Mouse (Mus musculus) heart, adult 11 months (tissue): ENCODE data around the gene Vamp2.

Source experiments
- DNase-seq: peaks from one replicate; pipeline ENCODE4 v3.0.0; 2022

Gene Vamp2

DNA sequence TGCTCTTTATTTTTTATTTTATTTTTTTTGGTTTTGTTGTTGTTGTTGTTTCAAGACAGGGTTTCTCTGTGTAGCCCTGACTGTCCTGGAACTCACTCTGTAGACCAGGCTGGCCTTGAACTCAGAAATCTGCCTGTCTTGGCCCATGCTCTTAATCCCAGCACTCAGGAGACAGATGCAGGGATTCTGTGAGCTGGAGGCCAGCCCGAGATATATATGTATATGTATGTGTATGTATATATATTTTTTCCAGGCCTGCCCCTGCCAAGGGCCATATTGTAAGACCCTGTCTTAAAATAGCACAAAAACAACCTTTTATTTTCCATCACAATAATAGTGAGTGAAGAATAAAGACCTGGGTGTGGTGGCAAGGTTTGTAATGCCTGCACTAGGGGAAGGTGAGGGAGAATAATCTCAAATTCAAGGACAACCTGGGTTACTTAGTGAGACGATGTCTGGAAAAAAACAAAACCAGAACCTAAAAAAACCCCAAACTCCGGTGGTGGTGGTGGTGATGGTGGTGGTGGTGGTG is 22.8 kb upstream of the Vamp2 start:
- peak; percentile 87 for DNase-seq

DNA sequence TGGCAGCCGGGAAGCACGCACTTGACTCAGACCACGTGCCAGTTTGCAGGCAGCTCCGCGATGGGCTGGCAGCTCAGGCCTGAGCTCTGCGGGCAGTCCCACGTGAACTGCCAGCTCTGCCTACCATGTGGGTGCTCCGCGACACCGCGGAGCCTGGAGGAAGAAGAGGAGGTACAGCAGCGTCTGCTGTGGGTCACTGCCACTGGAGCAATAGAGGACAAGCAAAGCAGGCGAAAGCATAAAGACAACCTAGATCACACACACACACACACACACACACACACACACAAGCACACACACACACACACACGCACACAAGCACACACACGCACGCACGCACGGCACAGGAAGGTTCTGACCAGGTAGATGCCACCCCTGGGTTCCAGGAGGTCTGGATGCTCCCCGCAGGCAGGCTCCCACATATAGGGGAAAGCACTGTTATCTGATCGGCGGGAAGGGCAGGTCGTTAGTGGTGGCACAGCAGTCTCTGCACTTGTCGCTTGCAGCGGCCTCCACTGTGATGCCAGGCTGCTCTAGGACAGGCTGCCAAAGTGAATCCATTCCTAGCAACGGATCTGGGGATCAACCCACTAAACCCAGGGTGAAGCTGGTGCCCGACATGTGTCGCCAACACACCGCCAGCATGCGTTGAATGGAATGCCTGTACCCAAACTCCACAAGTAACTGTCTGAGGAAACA is 22.0 kb upstream of the Vamp2 start:
- peak; percentile 96 for DNase-seq

DNA sequence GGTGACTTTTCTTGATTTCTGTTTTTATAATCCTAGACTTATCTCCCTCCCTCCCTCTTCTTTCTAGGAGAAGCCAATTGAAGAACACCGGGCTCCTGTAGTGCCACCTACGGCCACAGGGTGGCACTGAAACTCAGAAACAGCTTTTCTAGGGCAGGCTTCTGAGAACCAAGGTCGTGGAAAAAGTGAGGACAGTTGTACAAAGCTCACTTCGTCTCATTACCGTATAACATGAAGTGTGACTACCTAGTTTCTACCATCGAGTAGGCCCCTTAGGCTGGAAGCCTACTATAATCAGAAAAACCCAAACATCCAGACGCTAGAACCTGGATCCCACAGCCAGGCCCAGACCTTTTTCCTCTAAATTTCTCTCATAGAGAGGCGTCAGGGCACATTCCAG is 21.3 kb upstream of the Vamp2 start:
- DNase-seq = peak; percentile 98

DNA sequence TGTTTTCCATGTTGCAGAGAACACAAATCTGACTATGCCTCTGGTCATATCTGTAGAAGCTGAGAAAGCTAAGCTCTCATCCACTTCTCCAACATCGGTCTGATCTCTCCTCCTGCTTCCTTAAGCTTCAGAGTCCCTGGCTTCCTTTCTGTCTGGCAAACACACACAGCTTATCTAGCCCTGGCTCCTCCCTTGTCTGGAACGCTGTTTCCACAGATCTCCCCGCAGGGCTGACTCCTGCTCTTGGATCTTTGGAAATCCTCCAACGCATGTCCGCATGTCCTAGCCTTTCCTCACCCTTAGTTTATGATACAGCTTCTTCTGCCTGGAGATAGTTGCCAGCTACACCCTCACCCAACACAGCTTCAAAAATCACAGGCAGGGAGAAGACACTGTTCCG is 20.7 kb upstream of the Vamp2 start:
- DNase-seq = peak; percentile 98

DNA sequence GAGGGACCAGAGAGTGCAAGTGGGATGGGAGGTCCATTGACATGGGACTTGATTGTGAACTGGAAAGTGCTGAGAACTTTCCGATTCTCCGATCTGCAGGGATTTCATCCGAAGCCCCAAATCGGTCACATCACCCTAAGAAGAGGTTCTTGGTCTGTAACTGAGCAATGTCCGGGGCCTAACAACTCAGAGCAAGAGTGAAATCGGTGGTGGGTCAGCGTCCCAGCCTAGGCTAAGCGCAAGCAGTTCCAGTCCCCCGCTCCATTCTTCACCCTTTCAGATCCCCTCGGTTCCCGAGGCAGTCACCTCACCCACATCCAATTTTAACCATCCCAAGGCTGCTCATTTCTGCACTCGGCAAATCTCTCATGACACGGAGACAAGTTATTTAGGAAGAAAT is 18.2 kb upstream of the Vamp2 start:
- DNase-seq = no peak

DNA sequence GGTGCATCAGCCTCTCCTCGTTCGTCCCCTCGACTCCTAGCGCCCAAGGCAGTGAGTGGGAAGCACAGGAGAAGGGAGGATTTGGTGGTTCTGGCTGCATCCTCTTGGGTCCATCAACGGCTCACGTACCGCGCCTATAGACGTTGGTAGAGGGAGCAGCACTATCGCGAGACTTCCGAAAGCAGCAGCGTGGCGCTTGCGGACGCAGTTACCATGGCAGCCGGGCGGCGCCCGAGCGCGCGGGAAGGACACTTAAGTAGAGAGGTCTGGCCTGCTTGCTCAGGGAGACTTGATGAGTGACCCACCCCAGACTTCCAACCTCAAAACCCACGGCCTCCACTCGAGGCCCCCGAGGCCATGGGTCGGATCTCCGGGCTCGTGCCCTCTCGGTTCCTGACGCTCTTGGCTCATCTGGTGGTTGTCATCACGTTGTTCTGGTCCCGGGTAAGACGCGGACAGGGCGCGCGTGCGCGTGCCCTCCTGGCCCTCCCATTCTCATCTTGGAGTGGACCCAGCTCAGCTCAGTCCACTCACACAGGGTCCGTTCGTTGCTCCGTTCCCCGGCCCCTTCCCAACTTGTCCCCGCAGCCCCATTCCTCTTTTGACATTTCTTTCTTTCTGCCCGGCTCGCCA is 17.6 kb upstream of the Vamp2 start, which contains the start of gene Tmem107:
Gene Tmem107, plus strand, starts transcription at position 217 of the 633 bp plus-strand sequence.
- peak; percentile 99 for DNase-seq

DNA sequence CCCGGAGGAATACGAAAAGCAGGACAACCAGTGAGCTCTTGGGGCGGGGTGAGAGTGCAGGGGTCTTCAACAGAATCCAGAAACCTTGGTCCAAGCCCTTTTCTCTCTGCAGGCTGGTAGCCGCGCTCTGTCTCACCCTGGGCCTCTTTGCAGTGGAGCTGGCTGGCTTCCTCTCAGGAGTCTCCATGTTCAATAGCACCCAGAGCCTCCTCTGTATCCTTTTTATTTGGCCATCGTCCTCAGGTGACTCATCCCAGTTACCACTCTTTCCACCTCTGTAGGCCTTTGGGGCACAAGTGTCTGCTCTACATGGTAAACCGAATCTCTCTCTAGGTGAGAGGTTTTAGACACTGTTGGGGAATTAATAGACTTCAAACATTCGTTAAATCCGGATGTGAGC is 17.0 kb upstream of the Vamp2 start:
- DNase-seq = no peak

DNA sequence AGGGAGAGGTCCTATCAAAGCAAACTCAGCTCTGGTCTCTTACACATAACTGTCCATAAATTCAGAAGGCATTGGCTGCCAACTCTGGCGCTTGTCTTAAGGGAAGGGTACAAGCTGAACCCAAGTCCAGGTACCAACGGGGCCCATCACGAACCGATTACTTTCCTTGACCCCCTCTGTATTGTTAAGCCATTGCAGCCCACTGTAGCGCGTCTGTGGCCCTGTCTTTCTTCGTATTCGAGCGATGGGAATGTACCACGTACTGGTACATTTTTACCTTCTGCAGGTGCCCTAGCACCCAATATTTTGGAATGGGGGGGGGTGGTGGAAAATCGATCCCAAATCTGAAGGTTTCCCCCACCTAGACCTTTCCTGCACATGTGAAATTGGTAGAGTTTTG is 16.1 kb upstream of the Vamp2 start:
- DNase-seq = peak; percentile 92

DNA sequence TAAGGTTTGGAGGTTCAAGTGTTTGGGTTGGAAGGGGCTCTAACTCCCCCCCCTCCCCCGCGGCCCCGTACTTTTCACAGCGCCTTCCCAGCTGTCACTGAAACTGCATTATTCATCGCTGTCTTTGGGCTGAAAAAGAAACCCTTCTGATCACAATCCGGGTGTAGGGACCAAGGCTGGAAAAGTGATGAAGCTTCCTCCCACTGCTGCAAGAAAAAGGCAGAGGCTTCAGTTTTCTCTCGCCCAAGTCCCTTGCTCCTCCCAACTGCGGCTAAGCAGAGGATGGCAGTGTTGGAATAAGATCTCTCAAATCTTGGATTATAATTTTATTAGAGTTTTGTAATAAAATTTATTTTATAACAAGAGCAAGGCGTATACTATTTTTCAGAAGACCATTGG is 15.6 kb upstream of the Vamp2 start:
- peak; percentile 86 for DNase-seq

DNA sequence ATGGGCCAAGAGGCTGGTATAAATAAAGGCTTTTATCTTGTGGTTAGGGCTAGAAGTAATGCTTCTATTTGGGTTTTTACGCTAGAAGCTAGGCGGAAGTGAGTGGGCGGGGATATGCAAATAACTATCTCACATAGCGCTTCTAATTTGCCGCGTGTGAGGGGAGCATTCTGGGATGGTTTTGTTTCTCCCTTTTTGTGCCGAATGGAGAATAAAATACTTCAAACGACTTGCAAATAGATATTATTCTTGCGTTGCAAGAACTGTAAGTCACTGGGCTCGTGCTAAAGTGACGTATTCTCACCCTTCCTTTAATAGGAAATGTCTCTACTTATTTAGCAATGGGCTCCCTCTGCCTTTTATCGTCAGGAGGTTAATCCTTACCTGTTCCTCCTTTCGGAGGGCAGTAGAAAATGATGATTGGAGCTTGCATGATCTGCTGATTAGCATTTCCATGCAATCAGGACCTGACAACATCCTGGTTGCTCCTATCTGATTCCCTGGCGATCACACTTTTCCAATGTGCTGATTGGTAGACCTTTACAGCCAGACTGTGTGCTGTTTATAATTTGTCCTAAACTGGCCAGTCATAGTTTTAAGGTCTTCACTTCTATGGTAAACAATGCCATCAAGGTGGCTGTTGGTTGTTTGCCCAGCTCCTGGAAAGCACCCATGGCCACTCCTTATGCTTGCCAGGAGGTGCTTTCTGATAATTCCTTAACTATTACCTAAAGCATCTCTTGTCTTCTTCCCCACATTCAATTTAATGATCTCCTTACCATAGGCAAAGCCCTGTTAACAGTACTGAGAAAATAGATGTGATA is 15.0 kb upstream of the Vamp2 start:
- peak; percentile 98 for DNase-seq

DNA sequence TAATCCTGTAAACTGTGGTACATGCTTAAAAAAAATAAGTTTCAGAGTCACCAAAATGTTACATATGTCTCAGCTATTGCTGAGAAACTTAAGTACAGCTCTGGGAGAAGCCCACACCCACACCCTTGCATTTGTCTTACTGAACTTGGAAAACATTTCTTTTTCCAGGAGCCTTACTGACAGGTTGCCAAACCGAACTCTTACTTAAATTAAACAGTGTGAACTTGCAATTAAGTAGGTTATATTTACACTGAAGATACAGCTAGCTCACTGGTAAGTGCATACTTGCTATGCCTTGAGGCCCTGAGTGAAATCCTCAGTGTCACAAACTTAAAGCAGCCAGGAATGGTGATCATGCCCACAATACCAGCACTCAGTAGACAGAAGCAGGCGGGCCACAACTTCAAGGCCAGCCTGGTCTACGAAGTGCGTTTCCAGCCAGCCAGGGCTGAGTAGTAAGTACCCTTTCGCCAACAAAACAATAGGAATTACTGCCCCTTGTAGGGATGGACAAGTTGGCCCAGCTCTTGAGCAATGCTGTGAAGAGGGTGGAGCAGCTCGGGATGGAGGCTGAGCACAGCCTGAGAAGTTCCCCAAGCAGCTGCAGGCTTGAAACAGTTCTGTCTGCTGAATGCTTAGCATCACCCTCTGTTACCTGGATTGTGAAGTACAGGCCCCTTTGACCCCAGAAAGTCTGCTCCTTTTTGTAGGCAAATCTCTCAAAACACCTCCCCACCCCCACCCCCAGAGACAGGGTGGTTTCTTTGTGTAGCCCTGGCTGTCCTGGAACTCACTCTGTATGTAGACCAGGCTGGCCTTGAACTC is 14.1 kb upstream of the Vamp2 start:
- DNase-seq = peak; percentile 91

DNA sequence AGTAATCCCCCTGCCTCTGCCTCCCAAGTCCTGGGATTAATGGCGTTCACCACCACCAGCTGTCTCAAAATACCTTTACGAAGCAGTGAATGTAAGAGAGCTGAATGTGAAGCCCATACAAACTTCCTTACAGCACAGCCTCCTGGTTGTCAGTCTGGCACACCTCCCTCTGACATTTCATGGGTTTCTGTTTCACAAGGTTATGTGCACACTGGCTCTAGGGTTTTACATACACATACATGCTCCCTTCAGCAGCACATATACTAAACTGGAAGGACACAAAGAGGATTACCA is 13.6 kb upstream of the Vamp2 start:
- DNase-seq = no peak

DNA sequence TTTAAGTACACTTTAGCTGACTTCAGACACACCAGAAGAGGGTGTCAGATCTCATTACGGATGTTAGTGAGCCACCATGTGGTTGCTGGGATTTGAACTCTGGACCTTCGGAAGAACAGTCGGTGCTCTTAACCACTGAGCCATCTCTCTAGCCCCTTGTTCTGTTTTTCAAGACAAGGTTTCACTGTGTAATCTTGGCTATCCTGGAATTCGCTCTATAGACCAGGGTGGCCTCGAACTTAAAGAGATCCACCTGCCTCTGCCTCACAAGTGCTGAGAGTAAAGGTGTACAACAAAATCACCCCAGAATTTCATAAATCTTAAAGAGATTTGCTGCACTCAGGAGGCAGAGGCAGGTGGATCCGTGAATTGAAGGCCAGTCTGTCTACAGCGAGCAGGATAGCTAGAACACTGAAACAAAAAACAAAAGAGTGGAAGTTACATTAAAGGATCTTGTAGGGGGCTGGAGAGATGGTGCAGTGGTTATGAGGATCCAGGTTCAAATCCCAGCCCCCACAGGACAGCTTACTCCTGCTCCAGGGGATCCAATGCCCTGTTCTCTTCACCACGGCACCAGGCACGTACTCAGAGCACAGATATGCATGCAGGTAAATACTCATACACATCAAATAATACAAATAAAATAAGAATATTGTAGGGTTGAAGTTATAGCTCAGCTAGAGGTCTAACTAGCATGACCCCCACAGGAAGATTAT is 12.4 kb upstream of the Vamp2 start:
- DNase-seq = peak; percentile 86

DNA sequence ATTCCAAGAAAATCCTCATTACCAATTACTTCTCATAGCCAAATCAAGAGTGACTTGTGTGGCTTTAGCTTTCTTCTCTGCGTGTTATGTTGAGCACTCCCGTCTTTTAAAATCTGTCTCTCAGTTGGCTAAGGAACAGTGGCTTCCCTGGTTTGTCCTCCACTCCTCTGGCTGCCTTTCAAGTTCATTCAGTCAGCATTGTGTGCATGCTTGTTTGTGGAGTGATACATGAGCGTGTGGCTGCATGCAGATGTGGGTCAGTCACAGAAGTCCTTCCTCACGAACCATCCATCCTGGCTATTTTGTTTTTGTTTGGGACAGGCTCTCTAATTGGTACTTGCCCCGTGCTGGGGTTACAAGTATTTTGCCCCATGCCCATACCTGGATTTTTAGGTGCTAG is 11.7 kb upstream of the Vamp2 start:
- peak; percentile 85 for DNase-seq

DNA sequence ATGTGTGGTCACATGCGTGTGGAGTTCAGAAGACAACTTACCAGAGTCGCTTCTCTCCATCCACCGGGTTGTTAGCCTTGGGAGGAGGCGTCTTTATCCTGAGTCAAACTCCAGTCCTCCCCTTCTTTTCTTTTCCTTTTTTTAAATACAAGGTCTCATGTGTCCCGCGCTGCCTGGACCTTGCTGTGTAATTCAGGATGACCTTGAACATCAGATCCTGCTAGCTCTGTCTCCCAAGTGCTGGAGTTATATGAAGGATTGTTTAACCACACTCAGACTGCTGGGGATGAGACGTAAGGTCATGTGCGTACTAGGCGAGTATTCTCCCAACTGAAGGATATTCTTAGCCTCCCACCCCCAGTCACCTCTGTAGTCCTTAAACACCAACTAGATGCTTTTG is 11.0 kb upstream of the Vamp2 start:
- no peak for DNase-seq

DNA sequence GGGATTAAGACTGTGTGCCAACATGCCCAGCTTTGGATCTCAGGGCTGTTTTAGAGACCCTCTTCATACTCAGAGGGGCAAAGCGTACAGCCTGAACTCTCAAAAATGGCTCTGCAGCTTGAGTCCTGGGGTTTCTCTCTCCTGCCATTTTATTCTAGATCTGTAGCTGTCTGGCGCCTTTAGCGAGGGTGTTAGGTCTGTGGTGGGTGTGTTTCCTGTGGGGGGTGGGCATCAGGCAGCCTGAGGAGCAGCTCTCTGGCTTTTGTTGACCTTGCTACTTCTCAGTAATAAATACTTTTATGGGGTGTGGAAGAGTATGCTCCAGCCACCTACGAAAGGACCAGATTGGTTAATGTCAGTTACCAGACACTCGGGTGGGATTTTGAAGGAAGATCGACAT is 10.2 kb upstream of the Vamp2 start:
- DNase-seq = peak; percentile 84

DNA sequence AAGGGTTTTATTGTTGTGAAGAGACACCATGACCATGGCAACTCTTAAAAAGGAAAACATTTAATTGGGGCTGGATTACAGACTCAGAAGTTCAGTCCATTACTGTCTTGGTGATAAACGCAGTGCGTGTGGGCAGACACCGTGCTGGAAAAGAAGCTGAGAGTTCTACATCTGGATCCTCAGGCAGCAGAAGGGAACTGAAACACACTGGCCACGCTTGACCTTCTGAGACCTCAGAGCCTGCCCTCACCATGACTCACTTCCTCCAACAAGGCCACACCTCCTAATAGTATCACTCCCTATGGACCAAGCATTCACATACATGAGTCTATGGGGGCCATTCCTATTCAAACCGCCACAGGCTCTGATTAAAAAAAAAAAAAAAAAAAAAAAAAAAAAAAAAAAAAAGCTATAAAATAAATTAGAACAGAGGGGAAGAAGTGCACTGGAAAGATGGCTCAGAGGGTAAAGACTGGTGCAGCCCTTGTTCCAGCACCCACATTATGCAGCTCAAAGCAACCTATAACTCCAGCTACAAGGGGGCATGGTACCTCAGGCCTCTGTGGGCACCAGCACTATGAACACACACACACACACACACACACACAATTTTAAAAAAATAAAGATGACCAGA is 9.4 kb upstream of the Vamp2 start:
- peak; percentile 97 for DNase-seq

DNA sequence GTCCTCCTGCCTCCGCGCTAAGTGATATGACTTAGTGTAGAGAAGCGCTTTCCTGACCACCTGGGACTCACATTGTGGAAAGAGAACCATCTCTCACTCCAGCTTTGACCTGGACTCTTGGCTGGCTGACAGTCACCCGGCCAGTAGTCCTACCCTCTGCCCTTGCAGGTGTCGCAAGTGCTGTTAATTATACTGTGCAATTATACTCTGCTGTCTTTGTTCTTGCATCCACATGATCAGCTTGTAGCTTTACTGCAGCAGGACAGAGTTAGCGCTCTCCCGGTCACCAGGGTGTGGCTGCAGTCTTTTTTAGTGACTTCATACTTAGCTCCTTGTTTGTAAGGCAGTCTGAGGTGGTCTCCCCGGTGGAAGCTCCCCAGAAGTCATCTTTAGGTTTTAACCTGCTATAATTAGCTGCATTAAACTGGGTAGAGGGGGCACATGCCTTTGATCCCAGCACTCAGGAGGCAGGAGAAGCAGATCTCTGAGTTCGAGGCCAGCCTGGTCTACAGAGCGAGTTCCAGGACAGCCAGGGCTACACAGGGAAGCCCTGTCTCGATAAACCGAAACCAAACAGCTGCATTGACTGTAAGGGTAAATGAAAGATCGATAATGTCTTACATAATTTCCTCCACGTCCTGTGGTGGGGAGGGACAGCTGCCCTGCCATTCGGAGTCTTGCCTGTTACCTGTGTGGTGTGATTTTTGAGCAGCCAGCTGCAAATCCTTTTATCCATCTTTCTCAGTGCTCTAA is 8.0 kb upstream of the Vamp2 start:
- DNase-seq = peak; percentile 83

DNA sequence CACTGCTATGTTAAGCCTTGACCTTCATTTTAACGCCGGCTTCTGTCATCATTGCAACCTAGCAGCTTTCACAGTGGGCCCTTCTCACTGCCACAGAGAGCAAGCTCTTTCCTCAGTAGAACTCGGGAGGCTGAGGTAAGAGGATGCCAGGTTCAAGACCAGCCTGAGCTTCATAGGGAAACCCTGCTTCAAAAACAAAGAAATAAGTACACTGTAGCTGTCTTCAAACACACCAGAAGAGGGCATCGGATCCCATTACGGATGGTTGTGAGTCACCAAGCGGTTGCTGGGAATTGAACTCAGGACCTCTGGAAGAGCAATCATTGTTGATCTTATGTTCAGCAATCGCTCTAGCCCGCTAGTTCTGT is 7.5 kb upstream of the Vamp2 start:
- DNase-seq = no peak

DNA sequence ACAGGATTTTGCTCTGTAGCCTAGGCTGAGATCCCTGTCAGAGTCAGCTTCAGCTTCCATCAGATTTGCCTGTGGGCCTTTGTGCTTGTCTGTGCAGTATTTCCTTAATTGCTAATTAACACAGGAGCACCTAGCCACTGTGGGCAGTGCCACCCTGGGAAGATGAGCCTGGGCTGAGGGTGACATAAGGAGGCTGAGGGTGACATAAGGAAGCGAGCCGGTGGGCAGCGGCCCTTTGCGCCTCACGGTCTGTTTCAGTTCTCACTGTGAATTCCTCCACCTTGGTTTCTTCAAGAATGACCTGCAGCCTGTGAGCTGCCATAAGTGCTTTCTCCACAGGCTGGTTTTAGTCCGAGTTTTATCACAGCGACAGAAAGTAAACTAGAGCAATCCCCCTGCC is 6.7 kb upstream of the Vamp2 start:
- DNase-seq = peak; percentile 83

DNA sequence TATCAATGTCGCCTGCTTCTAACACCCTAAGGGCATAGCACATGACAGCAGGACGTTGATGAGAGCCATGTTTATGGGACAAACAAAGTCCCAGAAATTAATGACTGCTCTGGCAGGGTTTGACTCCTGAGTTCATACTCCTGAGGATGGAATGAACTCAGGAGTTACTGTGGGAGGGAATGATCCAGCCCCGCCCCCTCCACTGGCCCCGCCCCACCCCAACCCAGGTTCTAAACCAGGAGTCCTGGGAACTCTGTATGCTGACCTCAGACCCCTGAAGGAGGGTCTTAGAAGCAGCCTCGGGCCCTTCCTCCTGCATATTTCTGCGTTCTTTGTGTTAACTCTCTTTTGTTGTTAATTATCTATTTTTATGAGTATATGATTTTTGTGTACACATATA is 2.7 kb upstream of the Vamp2 start:
- no peak for DNase-seq
